Mouse (Mus musculus): ENCODE data around the gene Zfp800. TPM values are rescaled to one million over a fixed set of nuclear protein-coding genes. Genes with fewer than 3 reads are reported as not detected.
A peak's percentile ranks its signal among the peaks of the same experiment; 100 is the strongest.

Gene Zfp800
- total RNA-seq, 2 experiments from 2014 or later, result 5.6 to 6.0 TPM

DNA sequence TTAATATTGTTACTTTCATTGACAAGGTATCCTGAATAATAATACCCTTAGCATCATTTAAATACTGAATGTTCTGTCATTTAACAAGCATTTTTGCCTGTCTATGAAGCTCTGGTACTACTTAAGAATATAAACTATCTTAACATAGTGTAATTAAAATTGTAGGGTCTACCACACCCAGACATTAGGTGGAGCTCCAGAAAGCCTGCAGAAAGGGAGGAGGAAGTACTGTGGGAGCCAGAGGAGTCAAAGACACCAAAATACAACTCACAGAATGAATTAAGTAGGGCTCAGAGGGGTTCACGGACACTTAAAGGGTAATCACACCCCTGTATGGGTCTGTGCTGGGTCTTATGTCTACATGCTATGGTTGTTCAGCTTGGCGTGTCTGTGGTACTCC, 149.6 kb downstream of the Zfp800 start:
- no peak for DNase-seq
- intact Hi-C loops (cut with DNase I; ENCODE audit: low total_unique reads), result no loop called here

DNA sequence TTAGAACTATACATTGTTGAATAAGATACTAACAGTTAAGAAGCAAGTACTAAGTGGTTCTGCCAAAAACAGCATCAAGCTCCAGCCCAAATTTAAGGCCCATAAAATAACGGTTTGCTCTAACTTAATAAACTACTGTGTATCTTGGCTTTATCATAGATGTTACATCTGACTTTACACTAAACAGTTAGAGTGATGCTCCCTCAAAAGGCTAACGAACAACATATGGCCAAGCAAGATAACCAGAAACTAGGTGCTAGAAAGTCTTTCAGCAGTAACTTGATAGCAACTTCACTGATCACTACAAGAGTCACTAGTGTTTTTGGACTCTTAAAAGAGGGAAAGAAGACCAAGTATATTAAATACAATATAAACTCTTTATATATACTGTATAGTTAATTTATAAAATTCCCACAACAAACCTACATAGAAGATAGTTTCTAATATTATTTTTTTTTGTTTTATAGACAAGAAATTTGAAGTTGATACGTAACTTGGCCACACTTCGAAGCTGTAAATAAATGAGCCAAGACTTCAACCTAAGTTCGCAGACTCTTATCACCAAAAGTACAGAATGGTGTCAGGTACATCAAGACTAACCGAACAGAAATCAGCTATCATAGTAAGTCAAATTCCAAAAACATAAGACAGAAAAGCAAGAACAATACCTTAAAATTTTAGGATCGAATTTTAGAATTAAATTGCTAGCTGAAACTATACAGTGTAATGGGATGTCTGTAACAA, 165.0 kb downstream of the Zfp800 start:
- intact Hi-C loops (cut with DNase I; ENCODE audit: low total_unique reads), result no loop called here
- no peak for DNase-seq

DNA sequence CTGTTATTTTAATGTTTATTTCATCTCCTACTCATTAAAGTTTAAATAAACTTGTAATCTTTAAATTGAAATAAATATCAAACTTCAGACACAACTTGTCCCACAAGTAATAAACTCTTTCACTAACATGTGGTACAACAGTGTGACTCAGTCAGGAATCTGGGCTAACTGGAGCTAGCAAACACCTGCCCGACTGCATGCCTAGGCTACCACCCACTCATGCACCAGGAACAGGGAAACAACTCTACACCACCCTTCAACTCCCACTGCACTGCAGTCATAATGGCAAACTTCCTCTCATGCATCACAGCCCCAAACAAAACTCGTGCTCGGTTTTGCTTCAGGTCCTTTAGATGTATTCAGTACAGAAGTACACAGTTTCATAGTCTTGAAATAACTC, 169.7 kb downstream of the Zfp800 start:
- no peak for DNase-seq
- intact Hi-C loops (cut with DNase I; ENCODE audit: low total_unique reads), result no loop called here

DNA sequence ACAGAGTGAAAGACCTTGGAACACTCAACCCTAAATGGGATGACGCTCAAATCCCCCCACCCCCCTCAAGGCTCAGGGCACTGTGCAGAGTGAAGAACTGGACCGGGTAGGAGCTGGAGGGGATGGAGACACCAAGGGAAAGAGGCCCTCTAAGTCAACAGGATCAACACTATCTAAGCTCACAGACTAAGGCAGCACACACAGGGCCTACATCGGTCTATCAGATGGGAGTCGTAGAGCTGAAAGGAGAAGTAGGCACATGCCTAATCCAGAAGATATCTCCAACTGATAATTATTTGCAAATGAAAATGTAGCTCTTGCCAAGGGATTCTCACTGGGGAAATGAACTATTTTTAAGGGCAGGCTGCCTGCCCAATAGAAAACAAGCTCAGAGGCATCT, 176.8 kb downstream of the Zfp800 start:
- intact Hi-C loops (cut with DNase I; ENCODE audit: low total_unique reads), result no loop called here
- DNase-seq, result no peak

DNA sequence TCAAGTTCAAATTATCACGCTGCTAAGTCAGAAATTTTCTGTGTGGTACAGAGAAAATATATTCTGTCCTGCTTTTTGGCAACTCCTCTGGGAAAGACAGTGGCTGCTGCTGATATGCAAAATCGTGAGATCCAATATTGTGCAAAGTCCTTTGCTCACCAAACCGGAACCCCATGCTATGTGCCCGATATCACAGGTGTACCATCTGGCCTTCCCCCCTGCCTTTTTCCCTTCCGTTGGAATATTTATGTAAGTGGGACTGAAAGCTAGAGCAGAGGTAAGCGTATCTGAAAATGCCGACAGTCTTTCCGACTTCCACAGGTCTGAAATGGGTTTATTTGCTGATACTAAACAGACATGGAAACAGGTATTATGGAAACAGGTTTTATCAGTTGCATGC, 179.4 kb downstream of the Zfp800 start:
- no peak for DNase-seq
- intact Hi-C loops (cut with DNase I; ENCODE audit: low total_unique reads), result no loop called here

DNA sequence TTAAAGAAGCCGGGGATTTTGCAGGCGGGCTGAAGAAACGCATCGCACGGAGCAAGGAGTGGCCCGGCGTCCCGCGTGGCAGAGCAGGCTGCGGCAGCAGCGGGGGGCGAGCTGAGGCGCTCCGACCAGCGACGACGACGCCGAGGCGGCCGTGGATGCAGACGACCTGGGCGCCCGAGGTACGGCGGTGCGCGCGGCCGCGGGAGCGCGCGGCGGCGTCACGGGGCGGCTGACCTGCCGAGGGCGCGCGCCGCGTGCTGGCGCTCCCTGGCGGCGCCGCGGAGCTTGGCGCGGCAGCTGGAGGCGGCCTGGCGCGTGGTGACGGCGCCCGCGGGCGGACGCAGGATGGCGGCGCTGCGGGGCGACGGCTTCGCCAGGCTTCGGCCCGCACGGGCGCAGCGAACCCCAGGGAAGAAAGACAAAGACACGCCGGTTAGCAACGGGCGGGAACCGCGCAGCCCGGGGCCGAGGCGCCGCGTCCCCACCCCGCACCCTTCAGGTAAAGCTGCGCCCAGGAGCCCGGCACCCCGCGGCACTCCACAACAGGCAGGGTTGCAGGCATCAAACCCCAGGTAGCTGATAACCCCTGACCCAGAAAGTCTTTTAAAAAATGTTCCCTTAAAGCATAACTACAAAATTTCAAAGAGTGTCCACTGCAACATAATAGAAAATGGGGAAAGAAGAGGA, 182.4 kb downstream of the Zfp800 start:
- intact Hi-C loops (cut with DNase I; ENCODE audit: low total_unique reads), result no loop called here
- DNase-seq, result peak; percentile 64

DNA sequence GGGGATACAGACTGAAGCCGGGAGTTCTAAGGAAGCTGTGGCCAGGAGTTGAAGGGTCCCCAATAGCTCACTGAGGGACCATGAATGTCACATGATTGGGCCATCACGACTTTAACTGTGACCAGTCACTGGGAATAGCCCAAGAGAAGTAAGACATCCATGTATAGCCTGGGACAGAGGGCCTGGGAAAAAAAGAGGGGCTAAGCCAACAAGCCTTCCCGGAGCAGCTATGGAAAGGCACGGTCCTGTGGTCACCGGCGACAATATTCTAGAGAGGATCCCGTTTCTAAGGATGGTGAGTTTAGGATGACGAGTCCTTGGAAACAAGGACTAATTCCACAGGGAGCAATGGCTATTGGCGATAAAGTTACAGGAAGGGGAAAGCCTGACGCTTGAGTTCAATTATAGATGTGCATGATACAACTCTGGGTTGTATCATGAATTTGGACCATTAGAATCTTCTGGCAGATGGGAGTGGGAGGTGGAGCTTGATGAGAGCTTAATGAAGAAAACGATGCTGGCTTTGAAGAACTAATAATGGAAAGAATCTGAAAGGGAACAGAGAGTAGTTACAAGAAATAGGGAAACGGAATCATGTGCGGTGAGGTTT, 183.0 kb downstream of the Zfp800 start:
- intact Hi-C loops (cut with DNase I; ENCODE audit: low total_unique reads), result no loop called here
- DNase-seq, result no peak

DNA sequence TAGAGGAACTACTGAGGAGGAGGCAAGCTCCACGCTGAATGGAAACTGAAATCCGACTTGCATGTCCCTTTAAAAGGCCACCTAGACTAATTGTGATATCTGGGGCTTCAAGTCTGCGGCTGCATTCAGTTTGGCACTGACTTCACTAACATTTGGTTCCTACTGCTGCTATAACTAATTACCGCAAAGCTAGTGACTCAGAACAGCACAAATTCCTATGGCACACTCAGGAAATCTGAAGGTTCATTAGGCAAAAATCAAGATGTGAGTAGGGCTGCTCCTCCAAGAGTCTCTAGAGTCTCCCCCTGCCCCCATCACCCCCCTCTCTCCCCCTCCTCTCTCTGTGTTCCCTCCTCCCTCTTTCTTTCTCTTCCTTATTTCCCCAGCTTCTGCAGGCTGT, 194.4 kb downstream of the Zfp800 start:
- intact Hi-C loops (cut with DNase I; ENCODE audit: low total_unique reads), result no loop called here
- DNase-seq, result no peak

DNA sequence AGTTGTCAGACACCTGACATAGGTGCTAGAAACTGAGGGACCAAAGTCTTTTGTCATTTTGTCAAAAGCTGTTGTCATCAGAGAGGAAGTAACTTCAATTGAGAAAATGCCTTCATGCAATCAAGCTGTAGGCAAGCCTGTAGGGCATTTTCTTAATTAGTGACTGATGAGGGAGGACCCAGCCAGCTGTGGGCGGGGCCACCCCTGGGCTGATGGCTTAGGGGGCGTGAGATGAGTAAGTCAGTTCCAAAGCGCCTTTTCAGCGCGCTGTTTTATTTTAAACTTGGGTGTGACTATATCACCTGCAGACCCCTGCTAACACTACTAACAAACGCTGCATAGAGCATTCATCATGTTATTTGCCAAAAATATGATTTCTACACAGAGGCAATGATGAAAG, 195.0 kb downstream of the Zfp800 start:
- no peak for DNase-seq
- intact Hi-C loops (cut with DNase I; ENCODE audit: low total_unique reads), result no loop called here

DNA sequence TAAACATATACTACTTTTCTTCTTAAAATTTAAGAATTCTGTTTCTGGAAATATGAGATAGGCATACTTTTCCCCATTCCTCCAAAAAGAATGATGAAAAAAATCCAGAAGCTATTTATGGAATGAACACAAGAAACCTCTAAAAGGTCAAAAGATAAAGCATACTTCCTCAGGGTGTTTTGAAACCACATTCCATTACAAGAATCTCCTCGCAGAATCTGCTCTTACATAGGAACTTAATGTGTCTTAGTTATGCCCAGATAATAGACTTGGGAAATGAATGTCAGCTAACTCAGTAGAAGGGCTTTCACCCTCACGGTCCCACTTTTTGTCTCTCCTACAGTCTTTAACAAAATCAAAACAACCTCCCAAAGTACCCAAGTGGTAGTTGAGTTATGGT, 203.9 kb downstream of the Zfp800 start:
- intact Hi-C loops (cut with DNase I; ENCODE audit: low total_unique reads), result no loop called here

DNA sequence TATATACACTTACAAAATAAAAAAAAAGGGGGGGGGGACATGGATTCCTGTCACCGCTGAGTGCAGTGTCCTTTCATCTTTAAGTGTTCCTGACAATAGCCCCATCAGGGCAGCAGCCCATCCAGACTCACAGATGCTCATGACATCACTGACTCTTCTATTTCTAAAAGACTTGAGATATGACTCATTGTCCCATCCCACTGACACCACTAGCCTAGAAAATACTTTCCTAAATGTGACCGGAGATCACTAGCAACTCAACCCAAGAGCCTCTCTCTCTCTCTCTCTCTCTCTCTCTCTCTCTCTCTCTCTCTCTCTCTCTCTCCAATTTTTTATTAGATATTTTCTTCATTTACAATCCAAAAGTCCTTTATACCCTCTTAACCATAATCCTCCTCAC, 205.9 kb downstream of the Zfp800 start:
- DNase-seq, result no peak
- intact Hi-C loops (cut with DNase I; ENCODE audit: low total_unique reads), result no loop called here

More for the DNA sequence above, 203.9 kb downstream of the Zfp800 start:
- DNase-seq, result no peak

Other genes starting within 250 kb of the Zfp800 start
- gene Arf5, start 25.6 kb upstream of the Zfp800 start, total RNA-seq (2021), result 10 to 100 TPM; 97.7 to 99.2 TPM
- gene Fscn3, start 29.8 kb upstream of the Zfp800 start, total RNA-seq (2021), result not detected
- gene Gcc1, start 30.4 kb upstream of the Zfp800 start, total RNA-seq (2021), result 1 to 10 TPM; 5.4 to 5.7 TPM
- not detected for gene Pax4, start 51.3 kb upstream of the Zfp800 start, total RNA-seq (2021)
- gene Snd1, start 77.1 kb upstream of the Zfp800 start, total RNA-seq (2021), result 10 to 100 TPM; 43.4 to 51.3 TPM

Measured in gastrocnemius, postnatal 14 days (tissue).